9 mouse cellular contexts compared by ENCODE assay signal in the genomic region with DNA sequence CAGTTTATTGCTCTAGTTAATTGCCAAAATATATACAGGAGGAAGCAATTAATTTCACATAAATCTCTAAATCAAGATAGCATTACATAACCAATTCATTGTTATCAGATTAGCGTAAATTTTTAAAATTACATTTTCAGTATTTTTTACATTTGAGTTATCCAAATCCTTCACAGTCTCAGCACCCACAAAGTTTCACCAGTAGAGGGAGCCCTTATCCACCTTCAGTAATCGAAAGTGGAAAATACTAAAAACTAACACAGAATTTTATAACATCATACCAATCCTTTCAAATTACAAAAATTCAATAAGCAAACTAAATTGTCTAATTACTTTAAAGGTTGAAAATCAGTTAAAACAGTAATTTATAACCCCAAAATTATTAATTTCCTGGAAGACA.
DNase-seq lines count a peak whose midpoint lies in the region; ATAC-seq lines count a peak whose summit lies in the region.
"Had no signal": no experiment of that assay in that cellular context is flagged by ENCODE, and none has a peak within 500 bp of the region (broad histone marks: within the 10 kb centered on the region; RNA-seq: fewer than 3 reads in every experiment).

No protein-coding gene starts in this region.

- H3K9me3 ChIP-seq in limb, embryonic 11.5 days (ENCODE audit: control insufficient read depth, low read length), result no peaks in the 10 kb centered on the region
- no peaks in the 10 kb centered on the region for H3K9me3 ChIP-seq in limb, embryonic 10.5 days (replicated peaks)
- H3K9me3 ChIP-seq: lung, embryonic 15.5 days had no signal

- no peak overlapping the region for H3K4me3 ChIP-seq in limb, embryonic 11.5 days (ENCODE audit: low read depth, low read length)
- H3K4me3 ChIP-seq in limb, embryonic 10.5 days, result no peak overlapping the region
- H3K4me3 ChIP-seq: lung, embryonic 15.5 days had no signal

- H3K36me3 ChIP-seq in limb, embryonic 11.5 days (ENCODE audit: control insufficient read depth, insufficient read depth, low read length), result no peaks in the 10 kb centered on the region
- H3K36me3 ChIP-seq in limb, embryonic 10.5 days, result no peaks in the 10 kb centered on the region
- H3K36me3 ChIP-seq: lung, embryonic 15.5 days had no signal

- DNase-seq in cerebellum, adult 11 months, result peak; percentile 9
- DNase-seq in cerebellum, adult 11-12 months, result no peak
- DNase-seq in limb, embryonic 11.5 days (ENCODE audit: low spot score), result peak; percentile 29
- DNase-seq in limb, embryonic 10.5 days (ENCODE audit: low spot score), result no peak
- DNase-seq in brain, adult 2 months (ENCODE audit: low read depth, low spot score), result peak; percentile 72
- DNase-seq in layer of hippocampus, adult 9-10 months (ENCODE audit: low spot score), result peak; percentile 37
- no peak for DNase-seq in neural tube, embryonic 10.5 days (ENCODE audit: extremely low spot score, low spot score)

- no peak for ATAC-seq in limb, embryonic 11.5 days (ENCODE audit: insufficient number of reproducible peaks, low FRiP score, low TSS enrichment, low read depth)
- no peak for ATAC-seq in inflammation-experienced regulatory T-cells, adult 6 months

- H3K27ac ChIP-seq in limb, embryonic 11.5 days (replicated peaks; ENCODE audit: low read depth, low read length), result no peak overlapping the region
- no peak overlapping the region for H3K27ac ChIP-seq in limb, embryonic 10.5 days
- H3K27ac ChIP-seq: lung, embryonic 15.5 days had no signal

- no peak overlapping the region for H3K4me2 ChIP-seq in limb, embryonic 11.5 days (ENCODE audit: low read depth, severe bottlenecking)
- H3K4me2 ChIP-seq: lung, embryonic 15.5 days had no signal

- H3K27me3 ChIP-seq in limb, embryonic 11.5 days (ENCODE audit: control insufficient read depth, insufficient read depth, low read length), result no peaks in the 10 kb centered on the region
- no peaks in the 10 kb centered on the region for H3K27me3 ChIP-seq in limb, embryonic 10.5 days (ENCODE audit: low read depth, poor library complexity, severe bottlenecking)
- H3K27me3 ChIP-seq: lung, embryonic 15.5 days had no signal

- 25% methylated on average over 2 of the region's 2 CpGs for WGBS in limb, embryonic 11.5 days
- WGBS in limb, embryonic 10.5 days, result 44% methylated on average over 2 of the region's 2 CpGs

- H3K9ac ChIP-seq in limb, embryonic 11.5 days (ENCODE audit: low read length), result no peak overlapping the region
- H3K9ac ChIP-seq: lung, embryonic 15.5 days had no signal

- H3K4me1 ChIP-seq in limb, embryonic 11.5 days (ENCODE audit: control insufficient read depth, insufficient read depth, low read length), result no peaks in the 10 kb centered on the region
- no peaks in the 10 kb centered on the region for H3K4me1 ChIP-seq in limb, embryonic 10.5 days
- H3K4me1 ChIP-seq: lung, embryonic 15.5 days had no signal

Comparison
In these comparisons a context has a peak if more than half of its experiments do, and no peak if none do; other contexts are left out.
1. DNase-seq: peak in cerebellum, adult 11 months (single experiment), limb, embryonic 11.5 days (single experiment), brain, adult 2 months (single experiment) and layer of hippocampus, adult 9-10 months (single experiment); none in cerebellum, adult 11-12 months (single experiment), limb, embryonic 10.5 days (single experiment) and neural tube, embryonic 10.5 days (single experiment).